Mouse (Mus musculus) mouse trophoblast stem cell (cell line): ENCODE results near the gene Tceal6.
"Not testable (repeated sequence)": the region's sequence is repeated elsewhere in the genome, so short reads cannot be mapped to it uniquely, and the experiment has no call there.

Experiments used
- in situ Hi-C, 2 experiments: fragments of 300-500 bp; cut with MseI, MboI; formaldehyde crosslinking; loops; 2 replicates in 1 of 2; 3 replicates in 1 of 2; pipeline ENCODE4 v1.15.1; 2025

Tceal6 gene

GRCm38 (mm10) chrX:135210436-135211221 lies at the start of gene Tceal6:
TSS of gene Tceal6 (minus strand) at chrX:135210687.
- in situ Hi-C loops: no loop called here

GRCm38 (mm10) chrX:135209773-135210435 lies 583 bp downstream of the Tceal6 start:
- in situ Hi-C loops: loop anchor here in 1 of 2 experiments (10.0 kb wide), 1 partner anchor 1455 kb away; no protein-coding TSS in a partner anchor

GRCm38 (mm10) chrX:135189924-135190323 lies 20.6 kb downstream of the Tceal6 start:
- in situ Hi-C loops: not testable (repeated sequence)

- in situ Hi-C loops: not testable (repeated sequence)
Observed at GRCm38 (mm10) chrX:135188661-135189060, 21.8 kb downstream of the Tceal6 start.

- in situ Hi-C loops: not testable (repeated sequence)
Observed at GRCm38 (mm10) chrX:135177532-135177931, 33.0 kb downstream of the Tceal6 start, which contains the start of gene Gm15023. TSS of gene Gm15023 (minus strand) at chrX:135177632.
